Mouse (Mus musculus): ENCODE results near the gene Cers6. TPM values are rescaled to one million over a fixed set of nuclear protein-coding genes. Genes with fewer than 3 reads are reported as not detected.

Cers6 gene
- polyA plus RNA-seq (2015; fragmentation: Nextera tagmentation; extraction: Ambion mirVana): 55.0 and 60.0 TPM in 2 replicates

DNA sequence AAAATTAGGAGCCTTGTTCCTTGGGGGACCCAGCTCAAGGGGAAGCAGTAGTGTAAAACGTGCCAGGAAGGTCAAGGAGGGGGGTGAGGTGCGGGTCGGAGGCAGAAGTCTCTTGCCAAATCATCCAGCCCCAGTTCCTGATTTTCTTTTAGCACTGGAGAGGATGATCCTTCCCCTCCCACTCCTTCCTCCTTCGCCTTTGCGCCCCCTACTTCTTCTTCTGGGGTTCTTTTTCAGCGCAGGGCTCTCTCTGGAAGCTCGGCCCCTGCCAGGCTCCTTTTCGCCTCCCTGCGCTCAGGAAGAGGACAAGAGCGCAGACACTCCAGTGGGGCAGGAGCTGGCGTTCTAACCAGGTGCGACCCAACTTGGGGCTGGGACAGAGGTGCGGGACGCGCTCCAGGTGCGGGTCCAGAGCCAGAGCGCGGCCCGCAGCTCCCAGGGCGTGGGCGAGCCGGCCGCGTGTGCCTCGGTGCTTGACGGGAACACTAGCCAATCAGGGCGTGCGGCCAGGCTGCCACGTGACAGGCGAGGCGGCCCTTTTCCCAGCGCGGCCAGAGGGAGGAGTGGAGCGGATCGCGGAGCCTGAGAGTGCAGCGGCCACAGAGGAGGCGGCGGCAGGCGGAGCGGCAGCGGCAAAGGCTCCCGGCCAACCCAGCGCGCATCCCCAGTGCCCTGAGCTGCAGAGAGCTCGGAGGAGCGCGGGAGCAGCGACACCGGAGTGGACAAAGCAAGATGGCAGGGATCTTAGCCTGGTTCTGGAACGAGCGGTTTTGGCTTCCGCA, at the start of gene Cers6:
Gene Cers6, plus strand, starts transcription at position 538 of the 782 bp plus-strand sequence.
- no peaks in the 10 kb centered on the region for H3K27me3 ChIP-seq
- H3K27ac ChIP-seq (replicated peaks): peak within 1 kb of the TSS; percentile 84
- H3K4me2 ChIP-seq (replicated peaks): peak within 1 kb of the TSS; percentile 64
- ATAC-seq (replicated peaks): peak; percentile 98
- no peaks in the 10 kb centered on the region for H3K36me3 ChIP-seq
- peak within 1 kb of the TSS; percentile 92 for H3K9ac ChIP-seq (replicated peaks)
- H3K4me1 ChIP-seq: peaks cover 22% of the 10 kb centered on the region
- under 1% methylated on average over 51 of the region's 53 CpGs for WGBS
- peak within 1 kb of the TSS; percentile 87 for H3K4me3 ChIP-seq
- no peaks in the 10 kb centered on the region for H3K9me3 ChIP-seq

DNA sequence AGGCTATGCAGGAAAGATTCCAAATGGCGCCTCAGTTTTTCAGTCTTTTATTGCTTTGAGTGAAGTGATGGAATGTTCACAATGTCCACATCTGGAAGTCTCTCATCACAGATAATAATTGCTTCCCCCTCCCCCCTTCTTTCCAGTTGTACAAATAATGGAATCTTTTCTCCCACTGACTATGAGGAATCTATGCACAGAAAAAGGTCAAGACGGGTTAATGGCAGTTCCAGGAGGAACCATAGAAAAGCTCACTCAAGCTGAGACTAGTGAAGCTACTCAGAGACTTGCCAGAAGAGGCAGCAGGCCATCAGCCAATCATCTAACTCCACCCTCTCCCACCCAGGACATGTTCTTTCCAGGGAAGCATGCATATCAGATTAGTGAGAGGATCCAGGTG, 46.8 kb upstream of the Cers6 start:
- ATAC-seq (replicated peaks): no peak
- H3K4me3 ChIP-seq: no peak overlapping the region
- H3K27me3 ChIP-seq: no peaks in the 10 kb centered on the region
- H3K4me2 ChIP-seq (replicated peaks): no peak overlapping the region
- H3K27ac ChIP-seq (replicated peaks): no peak overlapping the region
- WGBS: 79% methylated on average over 2 of the region's 2 CpGs
- no peaks in the 10 kb centered on the region for H3K9me3 ChIP-seq
- H3K4me1 ChIP-seq: no peaks in the 10 kb centered on the region
- no peak overlapping the region for H3K9ac ChIP-seq (replicated peaks)
- no peaks in the 10 kb centered on the region for H3K36me3 ChIP-seq

GRCm38 (mm10) chr2:68819040-68819439, 42.2 kb upstream of the Cers6 start:
- no peak overlapping the region for H3K9ac ChIP-seq (replicated peaks)
- H3K9me3 ChIP-seq: no peaks in the 10 kb centered on the region
- ATAC-seq (replicated peaks): no peak
- no peaks in the 10 kb centered on the region for H3K27me3 ChIP-seq
- no peak overlapping the region for H3K4me3 ChIP-seq
- H3K27ac ChIP-seq (replicated peaks): no peak overlapping the region
- WGBS: 75% methylated on average over 4 of the region's 4 CpGs
- no peak overlapping the region for H3K4me2 ChIP-seq (replicated peaks)
- H3K36me3 ChIP-seq: no peaks in the 10 kb centered on the region
- H3K4me1 ChIP-seq: no peaks in the 10 kb centered on the region

DNA sequence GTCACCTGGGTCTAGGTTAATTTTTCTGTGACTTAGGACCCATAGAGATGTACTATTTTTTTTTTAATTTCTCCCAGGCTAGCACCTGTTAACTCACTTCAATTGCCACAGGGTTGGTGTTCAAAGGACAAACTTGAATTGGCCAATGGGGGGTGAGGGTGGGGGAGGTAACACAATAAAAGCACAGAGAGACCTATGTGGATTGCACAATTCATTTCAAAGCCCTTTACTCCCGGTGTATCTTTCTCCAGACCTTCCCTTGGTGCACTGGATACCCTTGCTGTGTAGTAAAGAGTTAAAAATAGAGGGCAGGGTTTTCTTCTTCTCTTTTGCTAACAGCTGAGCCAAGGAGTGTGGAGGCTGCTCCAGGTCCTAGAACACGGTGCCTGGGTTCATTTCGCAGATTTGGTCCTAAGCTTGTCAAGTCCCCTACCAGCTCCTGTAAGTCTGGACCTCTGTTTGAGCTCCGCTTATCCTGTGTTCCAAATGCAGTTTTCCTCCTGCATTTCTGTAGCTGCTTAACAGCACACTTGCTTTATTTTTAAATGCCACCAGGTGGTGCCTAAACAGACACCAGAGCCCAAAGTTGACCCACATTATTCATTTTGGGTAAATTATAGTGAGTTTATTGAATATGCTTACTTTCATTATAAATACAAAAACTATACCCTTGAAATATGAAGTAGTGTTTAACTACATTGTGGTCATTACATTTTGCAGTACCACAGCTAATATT, 38.9 kb upstream of the Cers6 start:
- 74% methylated on average over 4 of the region's 4 CpGs for WGBS
- no peaks in the 10 kb centered on the region for H3K4me1 ChIP-seq
- no peak for ATAC-seq (replicated peaks)
- H3K9ac ChIP-seq (replicated peaks): no peak overlapping the region
- H3K27me3 ChIP-seq: no peaks in the 10 kb centered on the region
- no peak overlapping the region for H3K4me3 ChIP-seq
- no peaks in the 10 kb centered on the region for H3K36me3 ChIP-seq
- H3K27ac ChIP-seq (replicated peaks): no peak overlapping the region
- no peak overlapping the region for H3K4me2 ChIP-seq (replicated peaks)
- no peaks in the 10 kb centered on the region for H3K9me3 ChIP-seq

- H3K36me3 ChIP-seq: no peaks in the 10 kb centered on the region
- WGBS: 68% methylated on average over 7 of the region's 7 CpGs
- no peak overlapping the region for H3K4me3 ChIP-seq
- no peak overlapping the region for H3K4me2 ChIP-seq (replicated peaks)
- H3K9me3 ChIP-seq: no peaks in the 10 kb centered on the region
- H3K4me1 ChIP-seq: no peaks in the 10 kb centered on the region
- H3K27ac ChIP-seq (replicated peaks): no peak overlapping the region
- no peak overlapping the region for H3K9ac ChIP-seq (replicated peaks)
- H3K27me3 ChIP-seq: no peaks in the 10 kb centered on the region
- ATAC-seq (replicated peaks): no peak
These were observed 35.8 kb upstream of the Cers6 start for GRCm38 (mm10) chr2:68825326-68826020.

- H3K4me2 ChIP-seq (replicated peaks): no peak overlapping the region
- WGBS: 94% methylated on average over 5 of the region's 5 CpGs
- no peaks in the 10 kb centered on the region for H3K36me3 ChIP-seq
- H3K27ac ChIP-seq (replicated peaks): no peak overlapping the region
- ATAC-seq (replicated peaks): no peak
- H3K4me3 ChIP-seq: no peak overlapping the region
- H3K4me1 ChIP-seq: no peaks in the 10 kb centered on the region
- H3K9ac ChIP-seq (replicated peaks): no peak overlapping the region
- no peaks in the 10 kb centered on the region for H3K27me3 ChIP-seq
- no peaks in the 10 kb centered on the region for H3K9me3 ChIP-seq
These were observed 17.9 kb upstream of the Cers6 start for GRCm38 (mm10) chr2:68843330-68843729.

DNA sequence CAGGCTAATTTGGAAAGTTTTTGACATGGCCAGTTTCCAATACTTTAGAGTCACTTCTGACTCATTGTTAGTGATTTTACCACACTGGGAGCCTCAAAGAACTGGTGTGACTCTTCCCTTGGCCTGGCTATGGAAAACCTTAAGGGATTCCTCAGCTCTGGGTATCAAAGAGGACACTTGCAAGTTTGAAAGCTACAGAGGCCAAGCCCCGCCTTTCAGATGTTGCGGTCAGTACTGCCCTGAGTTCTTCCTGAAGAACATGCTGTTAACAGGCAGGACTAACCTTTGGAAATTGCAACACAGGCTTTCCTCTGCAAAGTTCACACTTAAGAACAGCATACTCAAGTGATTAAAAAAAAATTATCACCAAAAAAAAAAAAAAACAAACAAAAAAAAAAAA, 16.7 kb upstream of the Cers6 start:
- WGBS: 96% methylated on average over 2 of the region's 2 CpGs
- Histone ChIP-seq H3K4me2 (replicated peaks) (no peak overlapping the region), H3K4me3 (no peak overlapping the region), H3K4me1 (no peaks in the 10 kb centered on the region), H3K27me3 (no peaks in the 10 kb centered on the region), H3K27ac (replicated peaks) (no peak overlapping the region), H3K9ac (replicated peaks) (no peak overlapping the region), H3K9me3 (no peaks in the 10 kb centered on the region), H3K36me3 (no peaks in the 10 kb centered on the region)
- ATAC-seq (replicated peaks): no peak

DNA sequence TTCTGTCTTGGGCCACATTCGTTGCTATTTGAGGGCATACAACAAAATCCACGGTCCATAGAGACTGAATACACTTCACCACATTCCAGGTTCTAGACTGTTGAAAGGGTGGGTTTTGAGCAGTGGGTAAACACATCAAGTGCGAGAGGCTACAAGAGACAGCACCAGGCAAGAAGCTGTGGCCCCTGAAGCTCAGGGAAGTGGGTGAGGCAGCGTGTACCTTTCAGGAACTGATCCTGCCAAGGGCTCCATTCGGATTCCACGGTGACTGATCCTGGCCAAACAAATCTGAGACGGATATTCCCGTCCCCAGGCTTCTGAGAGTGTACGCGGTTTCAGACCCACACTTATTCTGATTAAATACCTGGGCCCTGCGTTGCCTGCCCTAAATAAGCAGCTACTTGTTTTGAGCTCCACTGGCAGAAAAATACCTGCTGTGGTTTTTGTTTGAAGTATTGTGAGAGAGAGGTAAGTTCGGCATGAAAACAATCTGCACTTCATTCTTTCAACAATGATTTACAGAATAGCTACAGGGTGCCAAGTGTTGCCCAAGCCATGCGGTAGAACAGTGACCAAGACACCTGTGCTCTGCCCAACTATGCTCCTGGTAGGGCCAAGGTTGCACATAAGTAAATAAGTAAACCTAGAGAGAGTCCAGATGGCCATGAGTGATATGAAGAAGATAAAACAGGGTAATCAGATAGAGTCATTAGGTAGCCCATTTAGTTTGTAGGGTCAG, 16.1 kb upstream of the Cers6 start:
- no peak overlapping the region for H3K27ac ChIP-seq (replicated peaks)
- no peaks in the 10 kb centered on the region for H3K36me3 ChIP-seq
- no peaks in the 10 kb centered on the region for H3K4me1 ChIP-seq
- WGBS: 85% methylated on average over 13 of the region's 13 CpGs
- no peak overlapping the region for H3K4me2 ChIP-seq (replicated peaks)
- no peak overlapping the region for H3K4me3 ChIP-seq
- no peak overlapping the region for H3K9ac ChIP-seq (replicated peaks)
- ATAC-seq (replicated peaks): no peak
- no peaks in the 10 kb centered on the region for H3K9me3 ChIP-seq
- no peaks in the 10 kb centered on the region for H3K27me3 ChIP-seq

DNA sequence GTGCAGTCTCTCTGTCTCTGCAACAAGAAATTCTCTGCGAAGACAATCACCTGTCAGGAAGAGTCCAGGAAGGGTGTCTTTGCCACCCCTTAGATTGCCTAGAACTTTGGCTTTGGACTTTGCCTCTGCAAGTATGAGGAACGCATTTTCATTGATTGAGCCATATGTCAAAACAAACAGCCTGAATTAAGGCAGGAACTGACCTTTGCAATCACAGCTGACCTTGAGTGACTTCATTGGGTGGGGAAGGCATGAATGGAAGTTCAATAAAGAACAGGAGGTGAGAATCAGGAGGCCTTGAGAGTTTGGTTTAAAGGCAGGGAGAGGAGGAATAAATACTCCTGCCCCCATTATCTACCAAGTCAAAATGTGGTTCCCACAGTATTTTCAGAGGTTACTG, 850 bp upstream of the Cers6 start:
- H3K36me3 ChIP-seq: no peaks in the 10 kb centered on the region
- peak overlapping the region; percentile 87 for H3K4me3 ChIP-seq
- no peak for ATAC-seq (replicated peaks)
- H3K27ac ChIP-seq (replicated peaks): 0 out of 2 replicates have a peak overlapping the region, but pooled peaks have one; percentile 84
- H3K9ac ChIP-seq (replicated peaks): no peak overlapping the region
- peaks cover 22% of the 10 kb centered on the region for H3K4me1 ChIP-seq
- H3K9me3 ChIP-seq: no peaks in the 10 kb centered on the region
- H3K4me2 ChIP-seq (replicated peaks): peak overlapping the region; percentile 64; the same call in 1 of the 2 replicates
- H3K27me3 ChIP-seq: no peaks in the 10 kb centered on the region
- 81% methylated on average over 2 of the region's 2 CpGs for WGBS

GRCm38 (mm10) chr2:68861721-68862463, 651 bp downstream of the Cers6 start:
- under 1% methylated on average over 63 of the region's 64 CpGs for WGBS

More at GRCm38 (mm10) chr2:68861721-68862463, 651 bp downstream of the Cers6 start:
- Histone ChIP-seq H3K27me3 (no peaks in the 10 kb centered on the region), H3K9ac (replicated peaks) (peak overlapping the region; percentile 92), H3K9me3 (no peaks in the 10 kb centered on the region), H3K4me3 (peak overlapping the region; percentile 87), H3K4me2 (replicated peaks) (peak overlapping the region; percentile 64), H3K27ac (replicated peaks) (peak overlapping the region; percentile 84), H3K36me3 (no peaks in the 10 kb centered on the region), H3K4me1 (peaks cover 22% of the 10 kb centered on the region)
- peak; percentile 65 for ATAC-seq (replicated peaks)

Measured in forebrain, embryonic 15.5 days (tissue).